Mouse (Mus musculus) midbrain, embryonic 12.5 days (tissue): ENCODE data around the gene Apold1. TPM values are rescaled to one million over a fixed set of nuclear protein-coding genes. Genes with fewer than 3 reads are reported as not detected.
A peak's percentile ranks its signal among the peaks of the same experiment; 100 is the strongest.

Source experiments
- ATAC-seq: fragments of 200-750 bp; cut with Nextera tagmentation; 2 replicates; pipeline ENCODE4 v1.8.0; 2017; ENCODE audit warnings: low read depth, moderate TSS enrichment, moderate library complexity; ENCODE audit not compliant: low FRiP score
- H3K27ac ChIP-seq: fragments of 300-500 bp; sonication (generic); replicated peaks from 2 replicates; pipeline ENCODE4 v1.5.1; 2016; ENCODE audit warnings: mild to moderate bottlenecking
- H3K27me3 ChIP-seq: fragments of 300-500 bp; sonication (generic); 2 replicates; pipeline ENCODE4 v1.6.1; 2016; ENCODE audit warnings: mild to moderate bottlenecking
- H3K36me3 ChIP-seq: fragments of 300-500 bp; sonication (generic); 2 replicates; pipeline ENCODE4 v1.6.1; 2016
- H3K4me1 ChIP-seq: fragments of 300-500 bp; sonication (generic); 2 replicates; pipeline ENCODE4 v1.6.1; 2016
- H3K4me2 ChIP-seq: fragments of 300-500 bp; sonication (generic); replicated peaks from 2 replicates; pipeline ENCODE4 v1.6.1; 2016; ENCODE audit warnings: mild to moderate bottlenecking, moderate library complexity
- H3K4me3 ChIP-seq: fragments of 300-500 bp; sonication (generic); 2 replicates; pipeline ENCODE4 v1.5.1; 2016; ENCODE audit warnings: mild to moderate bottlenecking
- H3K9ac ChIP-seq: fragments of 300-500 bp; sonication (generic); replicated peaks from 2 replicates; pipeline ENCODE4 v1.6.1; 2016; ENCODE audit warnings: mild to moderate bottlenecking, moderate library complexity
- H3K9me3 ChIP-seq: fragments of 300-500 bp; sonication (generic); 2 replicates; pipeline ENCODE4 v1.6.1; 2016; ENCODE audit warnings: mild to moderate bottlenecking
- WGBS: fragments of 180-500 bp; shearing (Covaris S2); methylation state at CpG from one replicate; pipeline ENCODE4 v1.1.7; 2016; 5-methylcytosine and 5-hydroxymethylcytosine counted together
- polyA plus RNA-seq: library from polyadenylated mRNA; unstranded; fragments of >200 nt; fragmentation: Nextera tagmentation; extraction: Ambion mirVana; gene quantifications from 2 replicates; pipeline ENCODE4 v1.2.1, GENCODE M21; 2016

Apold1 gene
- 3.6 and 3.9 TPM in 2 replicates for polyA plus RNA-seq

DNA sequence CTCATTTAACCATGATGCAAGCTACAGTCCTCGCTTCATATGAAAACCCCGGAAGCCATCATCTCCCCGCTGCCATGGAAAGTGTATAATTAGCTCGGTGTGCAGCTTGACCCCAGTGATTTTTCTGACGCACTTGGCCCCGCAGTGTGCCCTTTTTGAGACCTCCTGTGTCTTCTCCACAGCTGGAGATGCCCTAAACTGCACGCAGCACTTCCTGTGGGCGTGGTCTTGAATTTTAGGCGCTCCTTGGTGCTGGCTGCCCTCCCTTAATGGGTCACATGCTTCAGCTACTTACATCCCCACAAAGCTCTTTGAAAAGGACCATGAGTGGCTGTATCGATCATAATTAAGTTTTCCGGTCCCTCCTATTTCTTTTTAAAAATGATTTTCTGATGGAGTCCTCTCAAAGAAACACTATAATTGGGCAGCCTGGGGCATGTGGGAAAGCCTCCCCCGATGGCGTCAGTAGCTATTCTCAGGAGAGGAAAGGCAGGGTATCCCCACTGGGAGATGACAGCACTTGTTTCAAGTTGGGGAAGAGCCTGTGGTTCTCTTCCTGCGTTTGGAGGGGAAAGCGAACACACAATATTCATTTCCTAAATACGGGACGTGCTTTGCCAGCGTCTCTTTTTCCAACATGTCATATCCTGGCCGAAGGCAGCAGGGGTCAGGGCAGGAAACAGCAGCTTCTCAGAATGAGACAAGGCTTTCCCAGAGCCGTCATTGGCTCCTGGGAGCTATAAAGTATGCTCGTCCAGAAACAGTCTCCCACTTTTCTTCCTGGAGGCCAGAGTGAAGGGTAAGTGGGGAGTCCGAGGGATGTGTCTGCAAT is at the start of gene Apold1:
Gene Apold1 (plus strand): TSS at position 488 of the 832 bp plus-strand sequence.
- Histone ChIP-seq H3K4me3 (no peak within 1 kb of the TSS), H3K4me1 (peaks cover 17% of the 10 kb centered on the region), H3K9ac (0 out of 2 replicates have a peak within 1 kb of the TSS, but pooled peaks have one; percentile 11), H3K9me3 (no peaks in the 10 kb centered on the region), H3K36me3 (no peaks in the 10 kb centered on the region), H3K4me2 (peak within 1 kb of the TSS; percentile 20), H3K27ac (no peak within 1 kb of the TSS), H3K27me3 (peaks cover 36% of the 10 kb centered on the region)
- 49% methylated on average over 22 of the region's 22 CpGs for WGBS
- ATAC-seq = no peak

DNA sequence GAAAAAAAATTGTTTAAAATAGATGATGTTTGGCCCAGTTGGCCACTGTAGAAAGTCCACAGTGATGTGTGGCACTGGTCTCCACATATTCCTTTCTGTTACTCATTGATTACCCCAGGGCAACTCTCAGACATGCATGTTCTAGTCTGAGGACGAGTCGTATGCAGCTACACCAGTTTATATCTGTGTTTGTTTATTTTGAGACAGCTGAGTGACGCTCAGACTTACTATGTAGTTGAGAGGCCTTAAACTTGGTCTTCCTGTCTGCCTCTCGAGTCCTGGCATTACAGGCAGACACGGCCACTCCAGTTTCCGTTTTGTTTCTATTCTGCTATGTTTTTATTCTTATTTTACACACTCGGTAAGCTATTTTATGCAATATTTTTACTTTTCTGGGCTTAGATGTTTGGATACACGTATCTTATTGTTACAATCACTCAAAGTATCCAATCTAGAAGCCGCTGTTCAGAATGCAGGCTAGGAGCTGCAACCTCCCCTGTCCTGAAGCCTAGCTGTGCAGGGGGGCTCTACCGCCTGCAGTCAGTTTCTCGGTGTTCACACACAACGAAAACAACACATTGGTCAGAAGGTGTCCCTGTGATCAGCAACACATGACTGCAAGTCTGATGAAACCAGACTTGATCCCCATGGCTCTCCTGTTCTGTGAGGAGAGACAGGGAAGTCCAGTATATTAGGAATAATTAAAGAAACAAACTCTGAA is 48.9 kb upstream of the Apold1 start:
- Histone ChIP-seq H3K4me3 (no peak overlapping the region), H3K9me3 (no peaks in the 10 kb centered on the region), H3K4me1 (peaks cover 29% of the 10 kb centered on the region), H3K27me3 (no peaks in the 10 kb centered on the region), H3K27ac (no peak overlapping the region), H3K4me2 (0 out of 2 replicates have a peak overlapping the region, but pooled peaks have one; percentile 13), H3K36me3 (no peaks in the 10 kb centered on the region), H3K9ac (no peak overlapping the region)
- 80% methylated on average over 12 of the region's 12 CpGs for WGBS
- no peak for ATAC-seq

DNA sequence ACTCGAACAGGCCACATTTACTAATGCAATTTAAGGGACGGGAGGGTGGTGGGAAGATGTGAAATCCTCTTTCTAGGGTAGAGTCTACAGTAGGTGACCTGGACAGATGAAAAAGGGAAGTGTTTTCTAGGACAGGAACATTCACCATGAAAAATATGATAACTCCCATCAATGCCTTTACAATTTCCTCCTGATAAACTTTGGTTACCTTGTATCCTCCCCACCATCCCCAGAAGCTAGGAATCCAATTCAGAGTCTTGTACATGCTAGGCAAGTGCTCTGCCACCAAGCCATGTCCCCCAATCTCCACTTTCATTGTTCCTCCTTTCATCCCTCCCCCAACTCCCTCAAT is 48.3 kb upstream of the Apold1 start:
- 90% methylated on average over 2 of the region's 2 CpGs for WGBS
- no peak overlapping the region for H3K4me3 ChIP-seq

DNA sequence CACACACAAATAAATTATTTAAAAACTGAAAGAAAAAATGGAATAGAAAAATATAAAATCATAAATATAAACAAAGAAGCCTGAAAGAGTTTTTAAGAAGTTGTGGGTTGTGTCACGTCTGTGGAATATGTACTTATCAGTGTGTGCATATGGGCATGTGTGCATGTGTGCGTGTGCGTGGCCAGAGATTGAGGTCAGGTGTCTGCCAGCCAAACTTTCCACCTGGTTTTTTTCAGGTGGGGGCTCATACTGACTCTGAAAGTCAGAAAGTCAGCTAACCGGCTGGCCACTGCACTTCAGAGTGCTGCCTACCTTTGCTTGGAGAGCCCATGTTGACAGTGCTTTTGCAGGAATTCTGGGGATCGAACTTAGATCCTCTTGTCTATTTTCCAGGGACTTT is 47.2 kb upstream of the Apold1 start:
- Histone ChIP-seq H3K27me3 (no peaks in the 10 kb centered on the region), H3K4me2 (no peak overlapping the region), H3K4me1 (peaks cover 29% of the 10 kb centered on the region), H3K9me3 (no peaks in the 10 kb centered on the region), H3K9ac (no peak overlapping the region), H3K36me3 (no peaks in the 10 kb centered on the region), H3K27ac (no peak overlapping the region), H3K4me3 (no peak overlapping the region)
- 93% methylated on average over 5 of the region's 5 CpGs for WGBS
- ATAC-seq = no peak

More for the DNA sequence above, 48.3 kb upstream of the Apold1 start:
- Histone ChIP-seq H3K9ac (no peak overlapping the region), H3K4me1 (peaks cover 29% of the 10 kb centered on the region), H3K4me2 (no peak overlapping the region), H3K36me3 (no peaks in the 10 kb centered on the region), H3K27ac (no peak overlapping the region), H3K9me3 (no peaks in the 10 kb centered on the region), H3K27me3 (no peaks in the 10 kb centered on the region)
- ATAC-seq = no peak

DNA sequence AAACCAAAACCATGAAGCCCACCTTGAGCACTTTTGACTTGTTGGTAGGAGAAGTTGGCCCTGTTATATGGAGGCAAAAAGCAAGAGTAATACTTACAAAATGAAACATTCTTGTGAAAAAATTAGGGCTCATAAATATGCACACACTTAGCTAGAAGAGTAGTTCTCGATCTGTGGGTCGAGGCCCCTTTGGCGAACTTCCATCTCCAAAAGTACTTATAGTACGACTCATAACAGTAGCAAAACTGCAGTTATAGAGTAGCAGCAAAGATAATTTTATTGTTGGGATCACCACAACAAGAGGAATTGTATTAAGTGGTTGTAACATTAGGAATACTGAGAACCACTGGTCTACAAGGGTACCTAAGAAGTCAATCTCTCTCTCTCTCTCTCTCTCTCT is 41.7 kb upstream of the Apold1 start:
- H3K9me3 ChIP-seq = no peaks in the 10 kb centered on the region

DNA sequence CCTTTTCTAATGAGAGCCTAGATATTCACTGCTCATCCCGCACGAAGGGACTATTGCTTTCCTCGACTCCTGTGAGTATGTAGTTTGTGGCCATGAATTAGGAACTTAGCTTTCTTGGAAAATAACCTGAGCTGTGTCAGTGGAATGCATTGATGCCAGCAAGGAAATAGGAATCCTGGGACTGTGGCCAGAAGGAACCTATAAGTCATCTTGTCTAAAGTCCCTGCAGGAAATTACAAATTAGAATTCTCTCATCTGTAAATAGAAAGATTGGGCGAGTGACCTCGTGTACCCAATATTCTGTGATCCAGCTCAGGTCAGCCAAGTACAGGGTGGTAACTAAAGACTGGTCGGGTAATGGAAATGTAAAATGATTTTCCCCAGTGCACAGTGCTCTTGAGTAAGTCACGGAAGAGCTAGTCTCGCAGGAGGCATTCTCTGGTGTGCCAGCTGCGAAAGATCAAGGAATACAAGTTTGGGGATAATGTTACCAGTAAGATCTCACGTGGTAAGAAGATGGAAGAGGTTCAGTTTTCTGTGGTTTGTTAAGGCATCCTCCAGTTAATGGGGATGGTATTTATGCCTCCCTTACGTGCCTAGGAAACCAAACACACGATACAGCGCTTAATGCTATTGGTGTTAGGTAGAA is 37.6 kb upstream of the Apold1 start:
- 91% methylated on average over 13 of the region's 13 CpGs for WGBS
- Histone ChIP-seq H3K4me2 (no peak overlapping the region), H3K27me3 (no peaks in the 10 kb centered on the region), H3K4me1 (no peaks in the 10 kb centered on the region), H3K27ac (no peak overlapping the region), H3K9me3 (no peaks in the 10 kb centered on the region), H3K4me3 (no peak overlapping the region), H3K36me3 (peaks cover 30% of the 10 kb centered on the region), H3K9ac (no peak overlapping the region)
- no peak for ATAC-seq

More for the DNA sequence above, 41.7 kb upstream of the Apold1 start:
- no peak overlapping the region for H3K27ac ChIP-seq
- no peak for ATAC-seq
- no peak overlapping the region for H3K4me3 ChIP-seq
- WGBS = 92% methylated on average over 4 of the region's 4 CpGs
- H3K9ac ChIP-seq = no peak overlapping the region
- no peak overlapping the region for H3K4me2 ChIP-seq
- H3K27me3 ChIP-seq = no peaks in the 10 kb centered on the region
- H3K36me3 ChIP-seq = peaks cover 30% of the 10 kb centered on the region
- H3K4me1 ChIP-seq = no peaks in the 10 kb centered on the region

DNA sequence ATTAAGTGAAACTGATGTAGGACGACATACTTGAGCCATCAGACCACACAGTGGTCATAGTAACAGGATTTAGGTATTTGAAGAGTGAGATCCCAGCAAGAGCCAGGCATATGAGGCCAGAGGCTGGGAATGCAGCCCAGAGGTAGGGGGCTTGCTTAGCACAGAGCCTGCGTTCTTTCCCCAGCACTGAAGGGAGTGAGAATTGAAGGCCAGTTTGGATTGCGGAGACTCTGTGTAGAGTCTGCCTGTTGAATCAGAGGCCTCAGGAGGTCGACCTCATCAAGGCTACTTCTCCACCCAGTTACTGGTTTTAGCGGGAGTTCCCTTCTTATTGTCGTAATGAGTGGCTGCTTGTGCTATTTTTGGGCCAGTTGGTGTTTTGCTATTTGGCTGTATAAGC is 35.5 kb upstream of the Apold1 start:
- Histone ChIP-seq H3K36me3 (peaks cover 35% of the 10 kb centered on the region), H3K9ac (no peak overlapping the region), H3K27me3 (no peaks in the 10 kb centered on the region), H3K27ac (no peak overlapping the region), H3K4me3 (no peak overlapping the region), H3K4me2 (no peak overlapping the region), H3K9me3 (no peaks in the 10 kb centered on the region), H3K4me1 (no peaks in the 10 kb centered on the region)
- no peak for ATAC-seq
- WGBS = 76% methylated on average over 6 of the region's 6 CpGs

DNA sequence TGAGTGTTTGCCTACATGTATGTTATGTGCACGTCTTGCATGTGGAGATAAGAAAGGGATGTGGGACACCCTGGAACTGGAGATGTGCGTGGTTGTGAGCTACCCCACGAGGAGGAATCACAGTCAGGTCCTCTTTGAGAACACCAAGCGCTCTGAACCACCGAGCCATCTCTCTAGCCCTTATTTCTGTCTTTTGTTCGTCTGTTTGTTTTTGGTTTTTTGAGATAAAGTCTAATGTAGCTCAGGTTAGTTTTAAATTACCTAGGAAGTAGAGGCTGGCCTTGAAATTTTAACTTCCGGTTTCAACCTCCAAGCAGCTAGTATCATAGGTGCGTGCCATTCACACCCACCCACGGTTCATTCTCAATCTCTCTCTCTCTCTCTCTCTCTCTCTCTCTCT is 34.7 kb upstream of the Apold1 start:
- Histone ChIP-seq H3K4me3 (no peak overlapping the region), H3K4me2 (no peak overlapping the region), H3K27me3 (no peaks in the 10 kb centered on the region), H3K36me3 (peaks cover 34% of the 10 kb centered on the region), H3K27ac (no peak overlapping the region), H3K9ac (no peak overlapping the region), H3K4me1 (no peaks in the 10 kb centered on the region), H3K9me3 (no peaks in the 10 kb centered on the region)
- no peak for ATAC-seq
- WGBS = 91% methylated on average over 9 of the region's 9 CpGs

DNA sequence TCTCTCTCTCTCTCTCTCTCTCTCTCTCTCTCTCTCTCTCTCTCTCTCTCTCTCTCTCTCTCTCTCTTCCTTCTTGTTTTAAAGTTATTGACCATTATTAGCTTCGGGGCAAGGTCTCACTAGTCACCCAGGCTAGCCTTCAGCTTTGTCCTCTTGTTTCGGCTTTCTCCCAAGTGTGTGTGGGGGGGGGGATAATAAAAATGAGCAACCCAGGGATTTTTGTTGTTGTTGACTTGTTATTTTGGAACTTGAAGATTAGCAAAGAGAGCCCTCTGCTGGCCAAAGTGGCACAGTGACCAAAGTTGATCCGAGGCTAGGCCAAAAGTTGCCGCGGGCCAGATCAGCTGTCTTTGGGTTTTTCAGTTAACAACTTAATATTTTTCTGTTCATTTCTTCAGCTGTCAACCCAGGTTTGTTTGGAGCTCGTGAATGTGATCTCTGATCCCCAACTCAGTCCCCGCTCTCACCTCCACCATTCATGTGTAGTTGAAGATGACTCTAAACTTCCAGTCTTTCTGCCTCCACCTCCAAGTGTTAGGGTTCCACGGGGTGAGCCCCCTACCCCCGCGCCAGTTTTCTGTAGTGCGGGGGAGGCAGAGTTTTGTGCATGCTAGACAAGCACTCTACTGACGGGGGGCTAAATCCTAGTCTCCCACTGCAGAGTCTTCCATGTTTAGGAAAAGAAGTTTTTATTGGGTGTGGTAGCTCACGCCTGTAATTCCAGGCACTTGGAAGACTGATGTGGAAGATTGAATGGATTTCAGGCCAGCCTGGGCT is 34.0 kb upstream of the Apold1 start:
- Histone ChIP-seq H3K27me3 (no peaks in the 10 kb centered on the region), H3K4me1 (no peaks in the 10 kb centered on the region), H3K4me2 (no peak overlapping the region), H3K9me3 (no peaks in the 10 kb centered on the region), H3K36me3 (peaks cover 28% of the 10 kb centered on the region), H3K9ac (no peak overlapping the region), H3K27ac (no peak overlapping the region), H3K4me3 (no peak overlapping the region)
- 49% methylated on average over 13 of the region's 13 CpGs for WGBS
- ATAC-seq = no peak

DNA sequence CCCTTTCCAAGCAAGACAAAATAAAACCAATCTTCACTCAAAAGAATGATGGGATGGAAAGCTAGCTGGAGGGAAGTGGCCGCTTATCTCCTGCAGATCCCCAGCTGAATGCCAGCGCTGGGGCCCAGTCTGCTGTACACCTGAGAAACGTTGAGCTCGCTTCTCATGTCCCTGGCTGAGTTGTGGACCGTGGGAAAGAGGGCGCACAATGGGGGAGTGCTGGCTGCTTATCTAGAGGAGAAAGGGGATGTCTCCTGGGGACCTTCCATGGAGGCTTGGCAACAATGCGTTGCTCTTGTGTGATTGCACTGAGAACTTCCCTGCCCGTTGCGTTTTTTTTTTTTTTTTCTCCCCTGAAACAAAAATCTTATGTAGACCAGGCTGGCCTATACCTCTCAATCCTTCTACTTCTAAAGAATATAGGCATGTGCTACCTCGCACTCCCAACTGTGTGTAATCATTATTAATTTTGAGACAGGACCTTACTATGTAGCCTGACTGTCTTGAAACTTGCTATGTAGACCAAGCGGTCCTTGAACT is 32.9 kb upstream of the Apold1 start:
- no peak overlapping the region for H3K27ac ChIP-seq
- no peak overlapping the region for H3K9ac ChIP-seq
- 75% methylated on average over 11 of the region's 11 CpGs for WGBS
- H3K9me3 ChIP-seq = no peaks in the 10 kb centered on the region
- no peak overlapping the region for H3K4me2 ChIP-seq
- no peak for ATAC-seq
- H3K27me3 ChIP-seq = no peaks in the 10 kb centered on the region
- H3K36me3 ChIP-seq = peaks cover 24% of the 10 kb centered on the region
- H3K4me1 ChIP-seq = no peaks in the 10 kb centered on the region
- H3K4me3 ChIP-seq = no peak overlapping the region

DNA sequence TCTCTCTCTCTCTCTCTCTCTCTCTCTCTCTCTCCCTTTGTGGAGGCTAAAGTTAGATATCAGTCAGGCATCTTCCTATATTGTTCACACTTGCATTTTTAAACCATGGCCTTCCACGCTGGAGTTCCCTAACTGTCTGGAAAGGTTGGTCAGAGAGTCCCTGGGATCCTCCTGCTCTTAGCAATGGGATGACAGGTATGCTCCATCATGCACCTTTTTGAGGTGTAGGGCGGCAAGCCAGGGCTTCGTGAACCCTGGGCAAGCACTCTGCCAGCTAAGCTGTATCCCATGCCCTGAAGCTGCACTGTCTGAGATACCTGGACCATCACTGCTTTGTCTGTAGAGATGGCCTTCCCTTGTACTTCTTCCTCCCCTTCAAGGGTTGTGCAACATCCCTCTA is 32.3 kb upstream of the Apold1 start:
- H3K9ac ChIP-seq = no peak overlapping the region
- no peak overlapping the region for H3K4me2 ChIP-seq
- no peaks in the 10 kb centered on the region for H3K4me1 ChIP-seq
- H3K27ac ChIP-seq = no peak overlapping the region
- ATAC-seq = no peak
- no peaks in the 10 kb centered on the region for H3K9me3 ChIP-seq
- 92% methylated on average over 3 of the region's 3 CpGs for WGBS
- peaks cover 18% of the 10 kb centered on the region for H3K36me3 ChIP-seq
- H3K4me3 ChIP-seq = no peak overlapping the region
- no peaks in the 10 kb centered on the region for H3K27me3 ChIP-seq
